Mouse (Mus musculus): Measurements from ENCODE around the gene Dgat2. TPM values are rescaled to one million over a fixed set of nuclear protein-coding genes. Genes with fewer than 3 reads are reported as not detected.

Gene Dgat2
- polyA plus RNA-seq, 1 experiment from 2014 or later = 3.7 TPM

- in situ Hi-C loops (cut with MboI; ENCODE audit: low pct_unique_long_range_greater_than_20kb) = no loop called here
- TF ChIP-seq CTCF (IDR thresholded peaks at IDR 0.05) = no peak
- ATAC-seq = no peak
- no peak for DNase-seq (ENCODE audit: low read depth, low spot score)
- ChIA-PET POLR2A (interaction anchor here (0.8 kb wide), 1 partner anchor 20 kb away, joined by 3 read pairs; no protein-coding TSS in a partner anchor), CTCF (interaction anchor here (2.4 to 5.3 kb wide), 2 partner anchors 21 to 22 kb away, joined by 8 to 36 read pairs; no protein-coding TSS in a partner anchor)
- H3K27me3 ChIP-seq = no peaks in the 10 kb centered on the region
Observed at GRCm38 (mm10) chr7:99128020-99128950, 54.2 kb downstream of the Dgat2 start.

GRCm38 (mm10) chr7:99126057-99126456 is 56.5 kb downstream of the Dgat2 start:
- POLR2A ChIA-PET = no interaction called here
- ATAC-seq (no peak), DNase-seq (ENCODE audit: low read depth, low spot score) (no peak)
- TF ChIP-seq CTCF (IDR thresholded peaks at IDR 0.05) = no peak
- no peaks in the 10 kb centered on the region for H3K27me3 ChIP-seq
- in situ Hi-C loops (cut with MboI; ENCODE audit: low pct_unique_long_range_greater_than_20kb) = no loop called here
- CTCF ChIA-PET = interaction anchor here (0.8 kb wide), 1 partner anchor 25 kb away, joined by 5 read pairs; no protein-coding TSS in a partner anchor

GRCm38 (mm10) chr7:99122651-99123050 is 59.9 kb downstream of the Dgat2 start:
- ChIA-PET CTCF (interaction anchor here (1.7 to 2.7 kb wide), 2 partner anchors 12 to 29 kb away, joined by 4 to 10 read pairs; no protein-coding TSS in a partner anchor), POLR2A (no interaction called here)
- no peak for TF ChIP-seq CTCF (IDR thresholded peaks at IDR 0.05)
- in situ Hi-C loops (cut with MboI; ENCODE audit: low pct_unique_long_range_greater_than_20kb) = loop anchor here (5.0 kb wide), 1 partner anchor 1275 kb away; no protein-coding TSS in a partner anchor
- no peaks in the 10 kb centered on the region for H3K27me3 ChIP-seq
- no peak for DNase-seq (ENCODE audit: low read depth, low spot score)
- no peak for ATAC-seq

- in situ Hi-C loops (cut with MboI; ENCODE audit: low pct_unique_long_range_greater_than_20kb) = loop anchor here (5.0 kb wide), 1 partner anchor 1274 kb away; no protein-coding TSS in a partner anchor
- ChIA-PET POLR2A (no interaction called here), CTCF (interaction anchor here (1.7 to 2.7 kb wide), 3 partner anchors 11 to 30 kb away, joined by 4 to 10 read pairs (median 6); no protein-coding TSS in a partner anchor)
- TF ChIP-seq CTCF (IDR thresholded peaks at IDR 0.05) = no peak
- H3K27me3 ChIP-seq = no peaks in the 10 kb centered on the region
- DNase-seq (ENCODE audit: low read depth, low spot score) = no peak
- ATAC-seq = no peak
Observed at GRCm38 (mm10) chr7:99120865-99121521, 61.5 kb downstream of the Dgat2 start.

GRCm38 (mm10) chr7:99120082-99120481 is 62.4 kb downstream of the Dgat2 start:
- ChIA-PET POLR2A (no interaction called here), CTCF (interaction anchor here (1.3 kb wide), 1 partner anchor 32 kb away, joined by 3 read pairs; no protein-coding TSS in a partner anchor)
- ATAC-seq = no peak
- DNase-seq (ENCODE audit: low read depth, low spot score) = no peak
- in situ Hi-C loops (cut with MboI; ENCODE audit: low pct_unique_long_range_greater_than_20kb) = loop anchor here (5.0 kb wide), 1 partner anchor 1273 kb away; no protein-coding TSS in a partner anchor
- no peak for TF ChIP-seq CTCF (IDR thresholded peaks at IDR 0.05)
- no peaks in the 10 kb centered on the region for H3K27me3 ChIP-seq

- in situ Hi-C loops (cut with MboI; ENCODE audit: low pct_unique_long_range_greater_than_20kb) = no loop called here
- no peak for ATAC-seq
- no peak for DNase-seq (ENCODE audit: low read depth, low spot score)
- no peak for TF ChIP-seq CTCF (IDR thresholded peaks at IDR 0.05)
- POLR2A ChIA-PET = no interaction called here
- CTCF ChIA-PET = interaction anchor here (1.3 to 1.8 kb wide), 2 partner anchors 9 to 35 kb away, joined by 3 to 7 read pairs; no protein-coding TSS in a partner anchor
- H3K27me3 ChIP-seq = no peaks in the 10 kb centered on the region
Observed at GRCm38 (mm10) chr7:99116781-99117180, 65.7 kb downstream of the Dgat2 start.

- in situ Hi-C loops (cut with MboI; ENCODE audit: low pct_unique_long_range_greater_than_20kb) = no loop called here
- no peaks in the 10 kb centered on the region for H3K27me3 ChIP-seq
- DNase-seq (ENCODE audit: low read depth, low spot score) = no peak
- POLR2A ChIA-PET = no interaction called here
- no peak for TF ChIP-seq CTCF (IDR thresholded peaks at IDR 0.05)
- CTCF ChIA-PET = interaction anchor here (0.9 to 1.8 kb wide), 4 partner anchors 8 to 38 kb away, joined by 3 to 4 read pairs (median 4); no protein-coding TSS in a partner anchor
- ATAC-seq = no peak
Observed at GRCm38 (mm10) chr7:99114006-99114726, 68.4 kb downstream of the Dgat2 start.

GRCm38 (mm10) chr7:99107566-99107965 is 75.0 kb downstream of the Dgat2 start:
- ChIA-PET POLR2A (interaction anchor here (1.6 to 1.7 kb wide), 2 partner anchors 34 to 44 kb away, joined by 3 to 4 read pairs; partner anchors contain the start of gene Uvrag), CTCF (interaction anchor here (0.7 to 6.4 kb wide), 10 partner anchors 9 to 44 kb away, joined by 3 to 55 read pairs (median 4); no protein-coding TSS in a partner anchor)
- no peak for ATAC-seq
- DNase-seq (ENCODE audit: low read depth, low spot score) = no peak
- TF ChIP-seq CTCF (IDR thresholded peaks at IDR 0.05) = peak; percentile 65
- no peaks in the 10 kb centered on the region for H3K27me3 ChIP-seq
- in situ Hi-C loops (cut with MboI; ENCODE audit: low pct_unique_long_range_greater_than_20kb) = loop anchor here (5.0 kb wide), 1 partner anchor 35 kb away; the partner anchor contains the start of gene Uvrag

- peak; percentile 57 for ATAC-seq
- no peak for TF ChIP-seq CTCF (IDR thresholded peaks at IDR 0.05)
- in situ Hi-C loops (cut with MboI; ENCODE audit: low pct_unique_long_range_greater_than_20kb) = loop anchor here (5.0 kb wide), 1 partner anchor 36 kb away; the partner anchor contains the start of gene Uvrag
- ChIA-PET POLR2A (interaction anchor here (1.6 to 1.7 kb wide), 2 partner anchors 34 to 45 kb away, joined by 3 to 4 read pairs; partner anchors contain the start of gene Uvrag), CTCF (interaction anchor here (0.7 to 6.4 kb wide), 8 partner anchors 9 to 48 kb away, joined by 3 to 55 read pairs (median 4); partner anchors contain the start of gene Uvrag)
- no peak for DNase-seq (ENCODE audit: low read depth, low spot score)
- no peaks in the 10 kb centered on the region for H3K27me3 ChIP-seq
Observed at GRCm38 (mm10) chr7:99106714-99107270, 75.7 kb downstream of the Dgat2 start.

Other genes starting within 250 kb of the Dgat2 start
- 29.6 TPM for gene Uvrag, start 41.6 kb downstream of the Dgat2 start, polyA plus RNA-seq (2021)
- not detected for gene Mogat2, start 55.9 kb upstream of the Dgat2 start, polyA plus RNA-seq (2021)
- 15.8 TPM for gene Map6, start 84.7 kb upstream of the Dgat2 start, polyA plus RNA-seq (2021)
- gene Serpinh1, start 170.5 kb upstream of the Dgat2 start, polyA plus RNA-seq (2021) = 662 TPM
- gene Gdpd5, start 198.7 kb upstream of the Dgat2 start, polyA plus RNA-seq (2021) = 13.9 TPM